Mouse (Mus musculus) lung, postnatal 14 days (tissue): ENCODE measurements around the gene Tmem189.
A peak's percentile ranks its signal among the peaks of the same experiment; 100 is the strongest.

Experiments
- DNase-seq: peaks from one replicate; pipeline ENCODE4 v3.0.0; 2021

Gene Tmem189

GRCm38 (mm10) chr2:167689501-167690218 lies at the start of gene Tmem189:
Tmem189 (minus strand) TSS chr2:167689822.
- DNase-seq = peak; percentile 60

GRCm38 (mm10) chr2:167739030-167739429 lies 49.4 kb upstream of the Tmem189 start:
- DNase-seq = no peak

- DNase-seq = no peak
Measured at GRCm38 (mm10) chr2:167734861-167735260, 45.2 kb upstream of the Tmem189 start.

- no peak for DNase-seq
Measured at GRCm38 (mm10) chr2:167731149-167731548, 41.5 kb upstream of the Tmem189 start.

- DNase-seq = no peak
Measured at GRCm38 (mm10) chr2:167730036-167730435, 40.4 kb upstream of the Tmem189 start.

GRCm38 (mm10) chr2:167727161-167727560 lies 37.5 kb upstream of the Tmem189 start:
- peak; percentile 58 for DNase-seq

- DNase-seq = no peak
Measured at GRCm38 (mm10) chr2:167725879-167726278, 36.3 kb upstream of the Tmem189 start.

GRCm38 (mm10) chr2:167723589-167724206 lies 34.1 kb upstream of the Tmem189 start:
- no peak for DNase-seq

- DNase-seq = no peak
Measured at GRCm38 (mm10) chr2:167722538-167722937, 32.9 kb upstream of the Tmem189 start.

- DNase-seq = no peak
Measured at GRCm38 (mm10) chr2:167721159-167721882, 31.7 kb upstream of the Tmem189 start.

- no peak for DNase-seq
Measured at GRCm38 (mm10) chr2:167719520-167719919, 29.9 kb upstream of the Tmem189 start.

- DNase-seq = no peak
Measured at GRCm38 (mm10) chr2:167717208-167717607, 27.6 kb upstream of the Tmem189 start.

GRCm38 (mm10) chr2:167715008-167715407 lies 25.4 kb upstream of the Tmem189 start:
- no peak for DNase-seq

GRCm38 (mm10) chr2:167714298-167714697 lies 24.7 kb upstream of the Tmem189 start:
- no peak for DNase-seq

- peak; percentile 60 for DNase-seq
Measured at GRCm38 (mm10) chr2:167712872-167713821, 23.5 kb upstream of the Tmem189 start.

- no peak for DNase-seq
Measured at GRCm38 (mm10) chr2:167710574-167710973, 21.0 kb upstream of the Tmem189 start.

- DNase-seq = no peak
Measured at GRCm38 (mm10) chr2:167709969-167710368, 20.3 kb upstream of the Tmem189 start.

- no peak for DNase-seq
Measured at GRCm38 (mm10) chr2:167708373-167708772, 18.8 kb upstream of the Tmem189 start.

- no peak for DNase-seq
Measured at GRCm38 (mm10) chr2:167706183-167706939, 16.7 kb upstream of the Tmem189 start.

GRCm38 (mm10) chr2:167704409-167704808 lies 14.8 kb upstream of the Tmem189 start:
- no peak for DNase-seq

GRCm38 (mm10) chr2:167702126-167702525 lies 12.5 kb upstream of the Tmem189 start:
- no peak for DNase-seq

GRCm38 (mm10) chr2:167701472-167701871 lies 11.8 kb upstream of the Tmem189 start:
- DNase-seq = no peak
